Mouse (Mus musculus): ENCODE measurements around the gene Sh3pxd2a.
A peak's percentile ranks its signal among the peaks of the same experiment; 100 is the strongest.

Gene Sh3pxd2a

GRCm38 (mm10) chr19:47464304-47465241 lies at the start of gene Sh3pxd2a:
Sh3pxd2a (minus strand) TSS chr19:47464401.
- peak; percentile 59 for DNase-seq

GRCm38 (mm10) chr19:47513618-47513897 lies 49.4 kb upstream of the Sh3pxd2a start:
- DNase-seq = peak; percentile 14

GRCm38 (mm10) chr19:47512794-47513617 lies 48.8 kb upstream of the Sh3pxd2a start:
- peak; percentile 42 for DNase-seq

GRCm38 (mm10) chr19:47511958-47512357 lies 47.8 kb upstream of the Sh3pxd2a start:
- no peak for DNase-seq

- DNase-seq = no peak
Measured at GRCm38 (mm10) chr19:47511294-47511675, 47.1 kb upstream of the Sh3pxd2a start.

- DNase-seq = no peak
Measured at GRCm38 (mm10) chr19:47510473-47511293, 46.5 kb upstream of the Sh3pxd2a start.

GRCm38 (mm10) chr19:47510135-47510472 lies 45.9 kb upstream of the Sh3pxd2a start:
- no peak for DNase-seq

GRCm38 (mm10) chr19:47508771-47509281 lies 44.6 kb upstream of the Sh3pxd2a start:
- no peak for DNase-seq

GRCm38 (mm10) chr19:47508191-47508590 lies 44.0 kb upstream of the Sh3pxd2a start:
- no peak for DNase-seq

GRCm38 (mm10) chr19:47507128-47508121 lies 43.2 kb upstream of the Sh3pxd2a start:
- peak; percentile 62 for DNase-seq

- DNase-seq = no peak
Measured at GRCm38 (mm10) chr19:47503625-47504024, 39.4 kb upstream of the Sh3pxd2a start.

GRCm38 (mm10) chr19:47502563-47502962 lies 38.4 kb upstream of the Sh3pxd2a start:
- DNase-seq = no peak

- DNase-seq = no peak
Measured at GRCm38 (mm10) chr19:47500389-47501011, 36.3 kb upstream of the Sh3pxd2a start.

GRCm38 (mm10) chr19:47499841-47500240 lies 35.6 kb upstream of the Sh3pxd2a start:
- DNase-seq = no peak

- DNase-seq = no peak
Measured at GRCm38 (mm10) chr19:47498942-47499341, 34.7 kb upstream of the Sh3pxd2a start.

GRCm38 (mm10) chr19:47497736-47498135 lies 33.5 kb upstream of the Sh3pxd2a start:
- DNase-seq = no peak

GRCm38 (mm10) chr19:47497313-47497712 lies 33.1 kb upstream of the Sh3pxd2a start:
- no peak for DNase-seq

GRCm38 (mm10) chr19:47493017-47493997 lies 29.1 kb upstream of the Sh3pxd2a start:
- DNase-seq = no peak

- DNase-seq = no peak
Measured at GRCm38 (mm10) chr19:47492422-47492821, 28.2 kb upstream of the Sh3pxd2a start.

GRCm38 (mm10) chr19:47491853-47492252 lies 27.7 kb upstream of the Sh3pxd2a start:
- DNase-seq = no peak
